Mouse (Mus musculus) left cerebral cortex, adult 2 months (tissue): ENCODE data around the gene Hsp90ab1. TPM values are rescaled to one million over a fixed set of nuclear protein-coding genes. Genes with fewer than 3 reads are reported as not detected.

Source experiments
- DNase-seq, 2 experiments: peaks; one replicate each; pipeline ENCODE4 v3.0.0; 2021 to 2022; ENCODE audit warnings: low spot score in 2 of 2, mixed read lengths in 1 of 2; ENCODE audit errors: extremely low spot score in 1 of 2
- H3K27ac ChIP-seq: fragments of 200-600 bp; 2 replicates; pipeline ENCODE4 v1.8.1; 2022
- H3K4me3 ChIP-seq: fragments of 200-600 bp; 2 replicates; pipeline ENCODE4 v1.8.1; 2022
- CTCF ChIP-seq: fragments of 200-600 bp; IDR thresholded peaks from 2 replicates; pipeline ENCODE4 v1.8.1; 2022; ENCODE audit warnings: antibody characterized with exemption, mild to moderate bottlenecking, moderate library complexity
- intact Hi-C: fragments of 180-260 bp; cut with DNase I; formaldehyde crosslinking; loops from one replicate; pipeline ENCODE4 v1.15.1; 2025
- total RNA-seq, 2 experiments: library from RNA; stranded (reverse); gene quantifications; 2 replicates each; pipeline ENCODE4 v1.2.3; 2021

Gene Hsp90ab1
- total RNA-seq, 2 experiments from 2014 or later, result 1,492 to 1,507 TPM

DNA sequence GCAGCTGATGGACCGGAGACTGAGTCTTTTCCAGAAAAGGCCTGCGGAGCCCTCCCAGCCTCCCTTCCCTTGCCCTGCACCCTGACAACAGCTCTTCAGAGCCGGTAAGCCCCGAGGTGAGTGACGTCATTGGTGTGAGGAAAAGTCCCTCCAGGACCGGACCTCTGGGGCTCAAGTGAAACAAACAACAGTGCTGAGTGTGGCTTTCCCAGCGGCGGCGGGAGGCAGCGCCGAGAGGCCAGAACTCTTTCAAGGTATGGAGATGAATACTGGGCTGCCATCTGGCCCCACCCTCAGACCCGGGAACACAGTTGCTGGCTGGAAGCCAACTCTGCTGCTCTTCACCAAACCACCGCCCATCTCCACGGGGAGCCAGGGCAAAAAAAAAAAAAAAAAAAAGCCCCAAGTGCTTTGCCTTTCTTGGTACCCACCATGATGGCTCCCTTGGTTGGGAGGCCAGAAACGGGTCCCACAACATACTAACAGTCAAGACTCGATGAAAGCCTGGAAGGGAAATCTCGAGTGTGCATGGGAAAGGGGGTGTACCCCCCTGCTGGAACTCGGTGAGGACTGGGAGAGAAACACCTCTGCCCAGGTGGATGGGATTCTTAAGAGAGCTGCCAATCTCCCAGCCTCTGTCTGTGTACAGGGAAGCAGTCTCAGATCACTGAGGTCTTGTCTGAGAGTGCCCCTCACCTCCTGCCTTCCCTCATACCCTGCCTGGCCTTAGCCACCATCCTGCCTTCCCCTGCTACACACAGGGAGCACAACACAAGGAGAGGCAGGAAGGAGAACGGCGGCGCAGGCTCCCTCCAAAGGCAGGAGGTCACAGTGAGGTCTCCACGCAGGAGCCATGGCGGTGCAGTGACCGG is 28.8 kb downstream of the Hsp90ab1 start:
- TF ChIP-seq CTCF, result no peak; the same call in 1 of the 2 replicates
- intact Hi-C loops, result no loop called here
- no peak overlapping the region for H3K4me3 ChIP-seq
- peak overlapping the region; percentile 75 for H3K27ac ChIP-seq
- peak in 1 of 2 experiments; percentile 19 for DNase-seq

DNA sequence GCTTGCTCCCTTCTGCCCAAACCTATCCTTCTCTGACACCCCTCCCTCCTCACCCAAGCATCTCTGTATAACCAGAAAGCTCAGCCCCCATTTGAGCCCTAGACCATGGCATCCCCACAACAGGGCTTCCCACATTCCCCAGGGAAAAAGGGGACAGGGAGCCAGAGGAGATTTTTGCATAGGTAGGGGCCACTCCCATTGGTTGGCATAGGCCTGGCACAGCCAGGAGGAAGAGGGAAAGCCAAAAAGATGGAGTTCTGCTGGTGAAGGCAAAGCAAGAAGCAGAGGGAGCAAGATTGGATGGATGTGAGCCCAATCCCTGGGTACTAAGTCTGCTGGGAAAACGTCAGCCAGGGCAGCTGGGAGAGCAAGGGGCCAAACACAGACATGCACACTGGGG is 30.0 kb downstream of the Hsp90ab1 start:
- Histone ChIP-seq H3K4me3 (no peak overlapping the region), H3K27ac (peak overlapping the region; percentile 47)
- no peak for TF ChIP-seq CTCF
- intact Hi-C loops, result no loop called here
- no peak for DNase-seq

DNA sequence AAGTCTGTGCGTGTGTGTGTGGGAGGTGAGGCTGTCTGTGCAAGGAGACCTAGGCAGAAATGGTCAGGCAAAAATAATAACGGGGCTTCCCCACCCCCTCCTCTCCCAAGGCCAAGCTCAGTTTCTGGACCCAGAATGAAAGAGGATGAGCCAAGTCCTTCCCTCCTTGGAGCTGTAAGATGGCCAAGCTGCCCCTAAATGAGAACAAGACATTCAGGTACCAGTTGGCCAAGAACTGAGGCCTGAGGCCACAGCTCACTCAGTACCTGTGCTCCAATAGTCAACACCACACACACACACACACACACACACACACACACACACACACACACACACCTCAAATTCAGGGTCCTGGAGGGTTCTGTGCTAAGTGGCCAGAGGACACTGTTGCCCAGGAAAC is 30.4 kb downstream of the Hsp90ab1 start:
- no peak for TF ChIP-seq CTCF
- intact Hi-C loops, result no loop called here
- no peak overlapping the region for H3K4me3 ChIP-seq
- H3K27ac ChIP-seq, result no peak overlapping the region; the same call in 1 of the 2 replicates
- DNase-seq, result no peak

DNA sequence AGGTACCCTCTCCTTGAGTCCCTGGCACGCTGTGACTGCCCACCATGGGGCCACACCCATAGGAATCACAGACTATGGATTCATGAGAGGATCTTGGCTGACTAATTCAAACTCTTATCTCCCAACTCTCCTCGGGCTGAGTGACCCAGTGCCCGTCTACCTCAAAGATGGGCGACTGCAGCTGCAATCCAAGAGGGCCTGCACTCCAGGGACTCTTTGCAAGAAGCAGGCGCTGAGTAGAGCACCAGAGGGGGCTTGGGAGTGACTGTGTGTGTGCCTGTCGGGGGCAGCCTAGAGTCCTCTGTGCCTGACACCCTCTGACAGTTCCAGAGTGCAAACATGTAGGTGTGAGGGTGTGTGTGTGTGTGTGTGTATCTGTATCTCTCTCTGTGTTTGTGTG is 30.9 kb downstream of the Hsp90ab1 start:
- intact Hi-C loops, result no loop called here
- no peak overlapping the region for H3K4me3 ChIP-seq
- TF ChIP-seq CTCF, result no peak

DNA sequence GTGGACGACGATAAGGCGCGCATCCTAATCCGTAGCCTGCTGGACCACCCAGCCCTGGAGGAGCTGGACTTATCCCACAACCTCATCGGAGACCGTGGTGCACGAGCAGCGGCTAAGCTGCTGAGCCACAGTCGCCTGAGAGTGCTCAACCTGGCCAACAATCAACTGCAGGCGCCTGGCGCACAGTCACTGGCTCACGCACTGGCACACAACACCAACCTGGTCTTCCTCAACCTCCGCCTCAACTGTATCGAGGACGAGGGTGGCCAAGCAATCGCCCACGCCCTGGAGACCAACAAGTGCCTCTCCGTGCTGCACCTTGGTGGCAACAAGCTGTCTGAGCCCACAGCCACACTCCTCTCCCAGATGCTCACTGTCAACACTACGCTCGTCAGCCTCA is 33.4 kb downstream of the Hsp90ab1 start:
- DNase-seq, result no peak
- intact Hi-C loops, result no loop called here
- no peak for TF ChIP-seq CTCF
- H3K4me3 ChIP-seq, result no peak overlapping the region
- H3K27ac ChIP-seq, result peak overlapping the region; percentile 6; the same call in 1 of the 2 replicates

More for the DNA sequence above, 30.9 kb downstream of the Hsp90ab1 start:
- no peak for DNase-seq
- H3K27ac ChIP-seq, result no peak overlapping the region

DNA sequence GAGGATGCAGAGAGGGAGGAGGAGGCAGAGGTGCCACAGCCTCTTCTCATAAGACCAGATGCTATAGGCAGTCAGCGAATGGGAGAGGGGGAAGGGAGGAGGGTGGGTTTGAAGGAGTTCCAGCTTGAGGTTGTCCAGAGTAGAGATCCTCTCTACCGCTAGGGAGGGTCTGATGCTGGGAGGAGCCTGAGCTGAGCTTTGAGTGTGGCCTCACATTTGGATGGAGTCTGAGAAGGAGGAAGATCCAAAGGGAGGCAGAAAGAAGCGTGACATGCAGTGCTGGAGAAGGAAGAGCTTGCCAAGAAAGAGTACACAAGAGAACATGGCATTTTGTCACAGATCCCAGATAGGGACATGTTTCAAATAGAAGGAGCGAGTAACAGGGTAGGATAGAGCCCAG is 34.7 kb downstream of the Hsp90ab1 start:
- no peak overlapping the region for H3K4me3 ChIP-seq
- no peak for TF ChIP-seq CTCF
- H3K27ac ChIP-seq, result peak overlapping the region; percentile 53
- intact Hi-C loops, result loop anchor here (1.0 kb wide), 1 partner anchor 8 kb away; no protein-coding TSS in a partner anchor
- DNase-seq, result no peak

DNA sequence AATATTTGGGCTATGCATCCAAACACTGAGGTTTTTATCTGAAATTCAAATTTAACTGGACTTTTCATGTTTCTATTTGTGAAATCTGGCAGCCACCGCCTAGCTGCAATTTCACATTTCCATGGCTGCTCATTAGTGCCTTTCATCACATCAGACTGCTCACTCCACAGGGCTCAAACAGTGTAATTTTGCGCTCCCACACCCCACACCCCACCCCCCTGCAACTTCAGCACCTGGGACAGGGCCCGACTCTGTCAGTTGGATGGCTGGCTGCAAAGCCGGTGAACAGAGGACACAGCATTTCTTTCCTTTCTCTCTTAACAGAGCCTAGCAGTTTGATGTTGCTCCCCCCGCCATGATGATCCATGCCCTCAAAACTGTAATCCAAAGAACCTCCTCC is 36.8 kb downstream of the Hsp90ab1 start:
- no peak for DNase-seq
- intact Hi-C loops, result no loop called here
- peak overlapping the region; percentile 64 for H3K27ac ChIP-seq
- H3K4me3 ChIP-seq, result no peak overlapping the region
- TF ChIP-seq CTCF, result no peak

DNA sequence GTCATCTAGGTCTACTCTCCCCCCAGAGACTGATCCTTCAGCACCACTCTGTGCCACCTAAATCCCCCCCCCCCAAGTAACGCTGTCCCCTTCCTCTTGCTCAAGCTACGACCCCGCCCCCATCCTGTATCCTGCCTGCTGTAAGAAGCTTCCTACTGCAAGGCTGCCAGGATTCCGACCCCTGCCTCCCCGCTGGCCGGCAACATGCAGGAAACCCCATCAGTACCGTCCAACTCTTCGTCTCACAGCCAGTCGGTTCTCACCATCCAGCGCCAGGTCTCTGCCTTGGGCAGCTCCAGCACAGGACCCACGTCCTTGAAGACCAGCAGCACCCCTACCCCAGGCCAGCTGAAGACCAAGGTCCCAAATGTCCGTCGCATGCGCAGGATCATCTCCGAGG is 40.2 kb downstream of the Hsp90ab1 start:
- H3K4me3 ChIP-seq, result no peak overlapping the region
- no peak for TF ChIP-seq CTCF
- DNase-seq, result no peak
- intact Hi-C loops, result no loop called here
- H3K27ac ChIP-seq, result no peak overlapping the region

DNA sequence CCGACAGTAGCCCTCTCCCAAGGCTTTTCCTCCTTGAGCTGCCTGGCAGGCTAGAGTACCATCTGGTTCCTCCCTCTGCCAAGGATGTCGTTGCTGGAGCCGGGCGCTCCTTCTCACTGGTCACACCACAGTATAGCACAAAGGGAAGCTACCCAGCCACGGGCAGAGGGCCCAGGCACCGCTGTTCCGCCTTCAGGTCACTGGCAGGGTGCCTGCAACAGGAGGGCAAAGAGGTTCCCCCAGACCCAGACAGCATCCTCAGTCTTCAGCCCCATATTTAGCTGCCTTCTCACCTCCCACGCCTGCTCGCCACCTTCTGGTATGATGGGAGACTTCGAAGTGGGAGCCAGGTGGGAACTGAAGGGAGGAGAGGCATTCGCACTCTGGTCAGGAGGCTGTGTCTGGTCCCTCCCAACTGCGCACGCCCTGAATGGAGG is 42.7 kb downstream of the Hsp90ab1 start:
- intact Hi-C loops, result loop anchor here (1.0 kb wide), 1 partner anchor 8 kb away; no protein-coding TSS in a partner anchor
- DNase-seq, result peak; percentile 64 to 81
- TF ChIP-seq CTCF, result no peak
- Histone ChIP-seq H3K27ac (peak overlapping the region; percentile 81), H3K4me3 (no peak overlapping the region)

DNA sequence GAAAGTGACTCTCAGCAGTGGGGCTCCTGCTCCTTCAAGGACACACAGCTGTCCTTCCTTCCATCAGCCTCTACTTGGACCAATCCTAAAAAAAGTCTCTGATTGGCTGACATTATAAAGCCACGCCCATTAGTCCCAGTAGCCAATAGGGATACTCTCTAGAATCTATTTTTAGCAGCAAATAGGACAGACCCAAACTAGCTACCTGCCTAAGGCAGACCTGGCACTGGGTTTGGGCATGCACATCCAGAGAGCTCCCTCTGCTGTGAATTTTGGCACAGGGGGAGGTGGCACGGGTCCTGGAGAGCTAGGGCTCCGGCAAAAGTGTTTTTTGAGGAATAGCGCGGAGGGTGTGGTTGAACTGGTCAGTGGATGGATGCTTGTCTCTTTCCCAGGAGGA is 46.5 kb downstream of the Hsp90ab1 start:
- no peak for TF ChIP-seq CTCF
- no peak overlapping the region for H3K27ac ChIP-seq
- no peak overlapping the region for H3K4me3 ChIP-seq
- no peak for DNase-seq
- intact Hi-C loops, result no loop called here

DNA sequence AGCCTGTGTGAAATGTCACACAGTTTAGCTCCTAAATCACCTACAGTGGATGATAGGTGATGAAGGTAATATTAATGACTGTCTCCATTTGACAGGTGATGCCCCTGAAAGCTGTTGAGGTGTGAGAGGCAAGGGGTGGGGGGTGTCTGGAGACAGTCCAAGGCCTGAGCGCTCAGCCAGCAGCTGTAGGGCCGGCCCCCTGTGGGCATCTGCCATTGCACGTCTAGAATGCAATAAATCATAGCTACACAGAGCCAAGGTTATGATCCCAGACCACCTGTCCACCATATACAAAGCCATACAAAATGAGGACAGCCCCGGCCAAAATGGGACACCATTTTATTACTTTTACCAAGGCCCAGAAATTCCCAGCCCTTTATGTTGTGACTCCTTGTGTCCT is 48.1 kb downstream of the Hsp90ab1 start:
- no peak overlapping the region for H3K4me3 ChIP-seq
- no peak for TF ChIP-seq CTCF
- no peak overlapping the region for H3K27ac ChIP-seq
- intact Hi-C loops, result no loop called here
- no peak for DNase-seq

DNA sequence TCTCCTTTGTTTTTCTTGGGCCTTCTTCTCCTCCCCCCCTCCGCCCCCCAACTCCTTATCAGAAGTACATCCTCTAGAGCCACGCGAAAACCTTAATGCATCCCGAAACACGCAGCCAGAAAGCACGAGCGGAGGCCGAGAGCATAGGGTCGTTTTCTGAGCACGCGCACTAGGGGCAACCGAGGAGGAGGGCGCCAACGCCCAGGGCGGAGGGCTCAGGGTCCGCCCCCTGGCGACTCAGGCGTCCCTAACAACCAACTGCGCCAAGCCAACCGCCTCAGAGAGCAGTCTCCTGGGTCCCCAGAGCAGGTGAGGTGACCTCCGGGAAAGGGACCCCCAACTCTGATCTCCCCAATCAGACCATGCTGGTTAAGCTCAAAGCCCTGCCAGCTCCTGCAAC is 49.8 kb downstream of the Hsp90ab1 start, which contains the start of gene Tcte1:
TSS of gene Tcte1 (plus strand) at position 172 of the 400 bp plus-strand sequence.
- no peak within 1 kb of the TSS for H3K4me3 ChIP-seq
- H3K27ac ChIP-seq, result no peak within 1 kb of the TSS; the same call in 1 of the 2 replicates
- intact Hi-C loops, result no loop called here

More for the DNA sequence above, 49.8 kb downstream of the Hsp90ab1 start, which contains the start of gene Tcte1:
- no peak for TF ChIP-seq CTCF
- no peak for DNase-seq
